Mouse (Mus musculus) lung, adult 2 months (tissue): ENCODE data around the gene Lrmda.

Experiments
- CTCF ChIP-seq: fragments of 200-500 bp; IDR thresholded peaks from 2 replicates; pipeline ENCODE4 v1.5.1; 2011; ENCODE audit warnings: mild to moderate bottlenecking, low read length, control low read depth; ENCODE audit not compliant: insufficient read depth
- POLR2A ChIP-seq: fragments of 200-500 bp; IDR thresholded peaks from 2 replicates; pipeline ENCODE4 v1.6.1; 2011; ENCODE audit warnings: low read depth, mild to moderate bottlenecking, control low read depth, low read length, borderline replicate concordance; ENCODE audit errors: extremely low read depth

DNA sequence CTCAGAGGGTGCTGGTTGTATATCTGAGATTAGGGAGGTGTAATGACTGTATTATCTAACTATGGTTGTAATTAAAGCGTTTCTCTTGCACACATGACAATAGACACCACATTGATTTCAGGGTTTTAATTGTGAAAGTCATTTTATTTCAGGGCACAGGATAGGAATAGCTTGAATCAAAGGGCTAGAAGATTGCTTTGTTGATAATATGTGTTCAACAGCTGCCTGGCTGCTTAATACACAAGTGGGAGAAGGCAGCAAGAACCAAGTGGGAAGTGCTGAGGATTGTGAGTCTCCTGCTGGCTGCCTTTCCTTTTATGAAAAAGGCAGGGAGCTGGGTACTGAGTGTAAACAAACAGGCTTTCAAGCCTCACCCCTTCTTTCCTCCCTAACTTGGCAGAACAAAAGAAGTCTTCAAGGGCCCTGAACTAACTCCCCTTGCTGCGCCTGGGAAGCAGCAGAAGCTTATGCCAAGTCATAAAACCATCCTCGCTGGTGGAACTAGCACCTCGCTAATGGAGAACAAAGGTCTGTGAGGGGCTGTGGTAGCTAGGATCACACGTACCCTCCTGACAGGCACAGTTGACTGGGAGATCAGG, 726.5 kb downstream of the Lrmda start:
- TF ChIP-seq CTCF (no peak), POLR2A (no peak)
